Comparison of ENCODE assay signal across 10 mouse cellular contexts in genomic region chr11:99464836-99465235, GRCm38 (mm10). TPM values are rescaled to one million over a fixed set of nuclear protein-coding genes. Genes with fewer than 3 reads are reported as not detected.
A peak's percentile ranks its signal among the peaks of the same experiment; 100 is the strongest.
DNase-seq lines count a peak whose midpoint lies in the region; ATAC-seq and TF ChIP-seq lines count a peak whose summit lies in the region.
"Had no signal": no experiment of that assay in that cellular context is flagged by ENCODE, and none has a peak within 500 bp of the region (broad histone marks: within the 10 kb centered on the region; RNA-seq: fewer than 3 reads in every experiment).

No protein-coding gene starts in this region.

- H3K27me3 ChIP-seq in midbrain, embryonic 10.5 days (ENCODE audit: low read depth, poor library complexity, severe bottlenecking) = no peaks in the 10 kb centered on the region
- H3K27me3 ChIP-seq in midbrain, embryonic 15.5 days (replicated peaks) = peaks cover 5% of the 10 kb centered on the region; the same call in 1 of the 2 replicates
- peaks cover 5% of the 10 kb centered on the region for H3K27me3 ChIP-seq in forebrain, embryonic 13.5 days
- no peaks in the 10 kb centered on the region for H3K27me3 ChIP-seq in hindbrain, postnatal 0 days (ENCODE audit: insufficient read depth, low read length)

- no peaks in the 10 kb centered on the region for H3K36me3 ChIP-seq in midbrain, embryonic 10.5 days
- H3K36me3 ChIP-seq in midbrain, embryonic 15.5 days (replicated peaks) = no peaks in the 10 kb centered on the region
- H3K36me3 ChIP-seq in forebrain, embryonic 13.5 days (ENCODE audit: poor library complexity, severe bottlenecking) = no peaks in the 10 kb centered on the region
- H3K36me3 ChIP-seq in hindbrain, postnatal 0 days (ENCODE audit: insufficient read depth, low read length) = no peaks in the 10 kb centered on the region

- no peaks in the 10 kb centered on the region for H3K9me3 ChIP-seq in midbrain, embryonic 10.5 days (replicated peaks)
- H3K9me3 ChIP-seq in midbrain, embryonic 15.5 days = no peaks in the 10 kb centered on the region
- H3K9me3 ChIP-seq in forebrain, embryonic 13.5 days (replicated peaks) = no peaks in the 10 kb centered on the region
- no peaks in the 10 kb centered on the region for H3K9me3 ChIP-seq in hindbrain, postnatal 0 days (ENCODE audit: low read length)

- no peak overlapping the region for H3K9ac ChIP-seq in midbrain, embryonic 15.5 days
- H3K9ac ChIP-seq in forebrain, embryonic 13.5 days = no peak overlapping the region
- H3K9ac ChIP-seq in hindbrain, postnatal 0 days (replicated peaks; ENCODE audit: low read length) = no peak overlapping the region

- no peak overlapping the region for H3K4me2 ChIP-seq in midbrain, embryonic 15.5 days
- no peak overlapping the region for H3K4me2 ChIP-seq in forebrain, embryonic 13.5 days
- no peak overlapping the region for H3K4me2 ChIP-seq in hindbrain, postnatal 0 days (ENCODE audit: low read depth, low read length)

- no peak overlapping the region for H3K4me3 ChIP-seq in midbrain, embryonic 10.5 days
- no peak overlapping the region for H3K4me3 ChIP-seq in midbrain, embryonic 15.5 days
- no peak overlapping the region for H3K4me3 ChIP-seq in forebrain, embryonic 13.5 days
- no peak overlapping the region for H3K4me3 ChIP-seq in hindbrain, postnatal 0 days (ENCODE audit: low read length)

- intact Hi-C loops in left cerebral cortex, postnatal 4 days (cut with DNase I) = loop anchor here (2.0 to 5.0 kb wide), 6 partner anchors 83 to 832 kb away; no protein-coding TSS in a partner anchor

- DNase-seq in midbrain, embryonic 10.5 days (ENCODE audit: low spot score) = peak; percentile 79
- DNase-seq in brain, embryonic 14.5 days (ENCODE audit: low read depth) = peak; percentile 91
- DNase-seq in hindbrain, postnatal 0 days (ENCODE audit: low spot score) = peak; percentile 93
- DNase-seq in left cerebral cortex, postnatal 4 days = peak; percentile 88
- peak; percentile 71 for DNase-seq in ovary, postnatal 36 days (ENCODE audit: low spot score)
- peak; percentile 38 to 53 for DNase-seq in thymus, postnatal 36 days

- peak; percentile 86 for TF ChIP-seq CTCF in brain, embryonic 14.5 days (IDR thresholded peaks at IDR 0.05; ENCODE audit: borderline replicate concordance, extremely low read depth, insufficient read depth, insufficient read length)
- TF ChIP-seq CTCF in hindbrain, postnatal 0 days (IDR thresholded peaks at IDR 0.05; ENCODE audit: low read depth) = peak; percentile 86

- 6% methylated on average over 5 of the region's 5 CpGs for WGBS in midbrain, embryonic 10.5 days
- WGBS in midbrain, embryonic 15.5 days = 7% methylated on average over 5 of the region's 5 CpGs
- 5% methylated on average over 5 of the region's 5 CpGs for WGBS in forebrain, embryonic 13.5 days
- 11% methylated on average over 5 of the region's 5 CpGs for WGBS in hindbrain, postnatal 0 days

- H3K4me1 ChIP-seq in midbrain, embryonic 10.5 days = no peaks in the 10 kb centered on the region
- H3K4me1 ChIP-seq in midbrain, embryonic 15.5 days = 0 out of 2 replicates have a peak, but pooled peaks cover 5% of the 10 kb centered on the region
- no peaks in the 10 kb centered on the region for H3K4me1 ChIP-seq in forebrain, embryonic 13.5 days
- no peaks in the 10 kb centered on the region for H3K4me1 ChIP-seq in hindbrain, postnatal 0 days (ENCODE audit: insufficient read depth, low read length)

- TF ChIP-seq POLR2A in brain, embryonic 14.5 days (IDR thresholded peaks at IDR 0.05; ENCODE audit: borderline replicate concordance, extremely low read depth, insufficient read depth, insufficient read length, poor library complexity, severe bottlenecking) = no peak

- no peak overlapping the region for H3K27ac ChIP-seq in midbrain, embryonic 10.5 days (replicated peaks)
- no peak overlapping the region for H3K27ac ChIP-seq in midbrain, embryonic 15.5 days
- H3K27ac ChIP-seq in forebrain, embryonic 13.5 days = no peak overlapping the region
- no peak overlapping the region for H3K27ac ChIP-seq in hindbrain, postnatal 0 days

- no peak for ATAC-seq in midbrain, embryonic 15.5 days (replicated peaks)
- ATAC-seq in forebrain, embryonic 13.5 days = 0 out of 2 replicates have a peak, but pooled peaks have one; percentile 27
- ATAC-seq in hindbrain, postnatal 0 days = no peak

RNA-seq across cellular contexts. Expression of gene Krt20, which starts 26.9 kb away (rescaled TPM):
- 0.65 and 0.68 TPM in 2 replicates for polyA plus RNA-seq in midbrain, embryonic 10.5 days (2016; fragmentation: Nextera tagmentation; extraction: Ambion mirVana)
- 0.19 and 0.20 TPM in 2 replicates for polyA plus RNA-seq in midbrain, embryonic 15.5 days (2015; fragmentation: Nextera tagmentation; extraction: Ambion mirVana)
- 0.14 TPM in 1 of 2 replicates, not detected in the other for polyA plus RNA-seq in brain, embryonic 14.5 days (2012; rRNA removed)
- 0.11 TPM in 1 of 2 replicates, not detected in the other for polyA plus RNA-seq in forebrain, embryonic 13.5 days (2015; fragmentation: Nextera tagmentation; extraction: Ambion mirVana)
- 0.18 TPM in 1 of 2 replicates, not detected in the other for total RNA-seq in hindbrain, postnatal 0 days (2014; rRNA removed)
- polyA plus RNA-seq in hindbrain, postnatal 0 days (2015; fragmentation: Nextera tagmentation; extraction: Ambion mirVana) = 0.11 and 0.24 TPM in 2 replicates
- total RNA-seq in left cerebral cortex, postnatal 4 days (2021) = not detected

RNA-seq across cellular contexts. Expression of gene Krt23, which starts 28.1 kb away (rescaled TPM):
- polyA plus RNA-seq in midbrain, embryonic 10.5 days (2016; fragmentation: Nextera tagmentation; extraction: Ambion mirVana) = not detected in 2 replicates
- polyA plus RNA-seq in midbrain, embryonic 15.5 days (2015; fragmentation: Nextera tagmentation; extraction: Ambion mirVana) = 0.18 TPM in 1 of 2 replicates, not detected in the other
- 0.08 TPM in 1 of 2 replicates, not detected in the other for polyA plus RNA-seq in brain, embryonic 14.5 days (2012; rRNA removed)
- polyA plus RNA-seq in forebrain, embryonic 13.5 days (2015; fragmentation: Nextera tagmentation; extraction: Ambion mirVana) = not detected in 2 replicates
- total RNA-seq in hindbrain, postnatal 0 days (2014; rRNA removed) = not detected in 2 replicates
- polyA plus RNA-seq in hindbrain, postnatal 0 days (2015; fragmentation: Nextera tagmentation; extraction: Ambion mirVana) = 0.40 and 0.41 TPM in 2 replicates
- not detected for total RNA-seq in left cerebral cortex, postnatal 4 days (2021)
- polyA plus RNA-seq: heart, embryonic 14.5 days had no signal

RNA-seq across cellular contexts. Expression of gene Krt12, which starts 42.8 kb away (rescaled TPM):
- not detected in 2 replicates for polyA plus RNA-seq in midbrain, embryonic 10.5 days (2016; fragmentation: Nextera tagmentation; extraction: Ambion mirVana)
- 0.14 and 0.23 TPM in 2 replicates for polyA plus RNA-seq in midbrain, embryonic 15.5 days (2015; fragmentation: Nextera tagmentation; extraction: Ambion mirVana)
- polyA plus RNA-seq in brain, embryonic 14.5 days (2012; rRNA removed) = 0.04 and 0.05 TPM in 2 replicates
- 0.15 TPM in 1 of 2 replicates, not detected in the other for polyA plus RNA-seq in forebrain, embryonic 13.5 days (2015; fragmentation: Nextera tagmentation; extraction: Ambion mirVana)
- 0.68 TPM in 2 replicates for total RNA-seq in hindbrain, postnatal 0 days (2014; rRNA removed)
- 0.50 and 0.53 TPM in 2 replicates for polyA plus RNA-seq in hindbrain, postnatal 0 days (2015; fragmentation: Nextera tagmentation; extraction: Ambion mirVana)
- total RNA-seq in left cerebral cortex, postnatal 4 days (2021) = 1 to 10 TPM; 1.2 to 1.7 TPM
- polyA plus RNA-seq: heart, embryonic 14.5 days had no signal

RNA-seq across cellular contexts. Expression of gene Krt39, which starts 56.3 kb away (rescaled TPM):
- not detected in 2 replicates for polyA plus RNA-seq in midbrain, embryonic 10.5 days (2016; fragmentation: Nextera tagmentation; extraction: Ambion mirVana)
- not detected in 2 replicates for polyA plus RNA-seq in midbrain, embryonic 15.5 days (2015; fragmentation: Nextera tagmentation; extraction: Ambion mirVana)
- not detected in 2 replicates for polyA plus RNA-seq in brain, embryonic 14.5 days (2012; rRNA removed)
- polyA plus RNA-seq in forebrain, embryonic 13.5 days (2015; fragmentation: Nextera tagmentation; extraction: Ambion mirVana) = not detected in 2 replicates
- total RNA-seq in hindbrain, postnatal 0 days (2014; rRNA removed) = not detected in 2 replicates
- polyA plus RNA-seq in hindbrain, postnatal 0 days (2015; fragmentation: Nextera tagmentation; extraction: Ambion mirVana) = not detected in 2 replicates
- not detected for total RNA-seq in left cerebral cortex, postnatal 4 days (2021)
- polyA plus RNA-seq: heart, embryonic 14.5 days; stomach, embryonic 16.5 days had no signal
